Mouse (Mus musculus) c-Kit-positive CD71-positive TER-119-negative erythroid progenitor cells, embryonic 14.5 days (primary cell): ENCODE data around the gene Crb1.
"Not testable (repeated sequence)": the region's sequence is repeated elsewhere in the genome, so short reads cannot be mapped to it uniquely, and the experiment has no call there.

Experiments
- DNase-seq: peaks from one replicate; pipeline ENCODE4 v3.0.0-alpha.2; 2013; ENCODE audit warnings: low read depth

Crb1 gene

GRCm38 (mm10) chr1:139376638-139377286 is at the start of gene Crb1:
Gene Crb1, minus strand, starts transcription at chr1:139377100.
- DNase-seq = no peak

- no peak for DNase-seq
Observed at GRCm38 (mm10) chr1:139425006-139425405, 48.1 kb upstream of the Crb1 start.

- DNase-seq = no peak
Observed at GRCm38 (mm10) chr1:139423931-139424330, 47.0 kb upstream of the Crb1 start.

GRCm38 (mm10) chr1:139422941-139423340 is 46.0 kb upstream of the Crb1 start:
- no peak for DNase-seq

GRCm38 (mm10) chr1:139421875-139422791 is 45.2 kb upstream of the Crb1 start, which contains the start of gene Zbtb41:
Gene Zbtb41, plus strand, starts transcription at chr1:139422288.
- DNase-seq = peak; percentile 67

GRCm38 (mm10) chr1:139421521-139421874 is 44.6 kb upstream of the Crb1 start:
- no peak for DNase-seq

GRCm38 (mm10) chr1:139413465-139413864 is 36.6 kb upstream of the Crb1 start:
- DNase-seq = no peak

- not testable (repeated sequence) for DNase-seq
Observed at GRCm38 (mm10) chr1:139412365-139412764, 35.5 kb upstream of the Crb1 start.

- no peak for DNase-seq
Observed at GRCm38 (mm10) chr1:139407701-139408100, 30.8 kb upstream of the Crb1 start.

GRCm38 (mm10) chr1:139405766-139406165 is 28.9 kb upstream of the Crb1 start:
- DNase-seq = no peak

- DNase-seq = no peak
Observed at GRCm38 (mm10) chr1:139396589-139396988, 19.7 kb upstream of the Crb1 start.

- no peak for DNase-seq
Observed at GRCm38 (mm10) chr1:139391747-139392146, 14.8 kb upstream of the Crb1 start.

- DNase-seq = no peak
Observed at GRCm38 (mm10) chr1:139379621-139379984, 2.7 kb upstream of the Crb1 start.

GRCm38 (mm10) chr1:139378861-139379620 is 2.1 kb upstream of the Crb1 start:
- no peak for DNase-seq

GRCm38 (mm10) chr1:139375900-139376299 is 1.0 kb downstream of the Crb1 start:
- no peak for DNase-seq

- no peak for DNase-seq
Observed at GRCm38 (mm10) chr1:139371341-139371740, 5.6 kb downstream of the Crb1 start.

GRCm38 (mm10) chr1:139348566-139348965 is 28.3 kb downstream of the Crb1 start:
- no peak for DNase-seq

- no peak for DNase-seq
Observed at GRCm38 (mm10) chr1:139346602-139347371, 30.1 kb downstream of the Crb1 start.

GRCm38 (mm10) chr1:139346030-139346601 is 30.8 kb downstream of the Crb1 start:
- no peak for DNase-seq

GRCm38 (mm10) chr1:139340178-139340859 is 36.6 kb downstream of the Crb1 start:
- DNase-seq = peak; percentile 7

GRCm38 (mm10) chr1:139336997-139337396 is 39.9 kb downstream of the Crb1 start:
- DNase-seq = no peak
